Mouse (Mus musculus) T-helper 2 cell (primary cell): Measurements from ENCODE around the gene Lrrc3c.

Source experiments
- in situ Hi-C: fragments of 300-600 bp; cut with MboI, MseI; formaldehyde crosslinking; loops from one replicate; pipeline ENCODE4 v1.15.1; 2025; ENCODE audit warnings: high pct_unique_total_duplicates

Gene Lrrc3c

DNA sequence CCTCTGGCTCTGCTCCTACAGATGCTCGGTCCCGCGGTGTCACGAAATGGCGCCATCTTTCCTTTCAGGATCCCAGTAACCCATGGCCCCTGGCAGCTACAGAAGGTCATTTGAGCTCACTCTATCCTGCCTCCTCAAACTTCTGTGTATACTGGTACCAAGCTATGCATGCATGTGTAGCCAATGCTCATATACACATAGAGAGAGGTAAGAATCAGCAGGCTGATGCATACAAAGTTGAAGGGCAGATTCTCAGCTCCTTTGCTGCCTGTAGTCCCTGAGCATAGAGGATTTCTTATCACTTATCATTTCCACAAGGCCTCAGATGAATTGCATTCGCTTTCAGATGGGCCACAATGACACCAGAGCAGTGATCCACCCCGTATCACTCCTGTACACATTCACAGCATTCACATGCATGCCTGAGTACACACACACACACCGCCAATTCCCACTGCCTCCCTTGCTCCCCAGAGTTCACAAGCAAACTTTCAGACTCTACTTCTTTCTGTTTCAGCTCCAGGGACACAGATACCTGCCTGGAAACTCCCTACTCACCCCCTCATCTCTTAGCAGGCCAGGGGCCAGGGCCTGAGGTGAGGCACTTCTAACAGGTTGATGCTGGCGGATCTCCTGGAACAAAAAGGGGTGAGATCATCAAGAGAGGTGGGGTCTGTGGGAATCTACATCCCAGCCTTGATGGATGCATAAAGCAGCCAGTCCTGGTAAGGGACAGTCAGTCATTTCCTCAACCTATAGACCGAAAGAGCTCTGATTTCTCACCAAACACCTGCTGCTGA, 27.7 kb downstream of the Lrrc3c start, which contains the start of the genes Gm12355 and Gsdma3:
Gene Gm12355 (minus strand): TSS at position 51 of the 800 bp plus-strand sequence.
Gene Gsdma3 (plus strand): TSS at position 750 of the 800 bp plus-strand sequence.
- in situ Hi-C loops: no loop called here

DNA sequence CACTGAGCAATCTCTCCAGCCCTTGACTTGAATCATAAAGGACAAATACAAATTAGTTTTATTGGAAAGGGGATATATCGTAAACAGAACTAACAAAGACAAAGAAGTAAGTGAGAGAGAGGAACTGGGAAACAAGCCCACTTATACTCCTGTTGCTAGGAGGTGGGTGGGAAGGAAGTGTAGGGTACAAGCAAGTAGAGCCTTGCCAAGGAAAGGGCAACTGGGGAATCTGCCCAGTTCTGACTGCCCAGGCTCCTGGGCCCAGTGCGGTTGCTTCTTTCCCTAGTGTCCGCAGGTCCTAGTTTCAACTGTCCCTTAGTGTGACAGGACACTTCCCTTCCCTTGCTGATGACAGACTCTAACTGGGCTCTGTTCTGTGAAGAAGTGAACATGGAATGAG, 30.6 kb downstream of the Lrrc3c start:
- in situ Hi-C loops: no loop called here

DNA sequence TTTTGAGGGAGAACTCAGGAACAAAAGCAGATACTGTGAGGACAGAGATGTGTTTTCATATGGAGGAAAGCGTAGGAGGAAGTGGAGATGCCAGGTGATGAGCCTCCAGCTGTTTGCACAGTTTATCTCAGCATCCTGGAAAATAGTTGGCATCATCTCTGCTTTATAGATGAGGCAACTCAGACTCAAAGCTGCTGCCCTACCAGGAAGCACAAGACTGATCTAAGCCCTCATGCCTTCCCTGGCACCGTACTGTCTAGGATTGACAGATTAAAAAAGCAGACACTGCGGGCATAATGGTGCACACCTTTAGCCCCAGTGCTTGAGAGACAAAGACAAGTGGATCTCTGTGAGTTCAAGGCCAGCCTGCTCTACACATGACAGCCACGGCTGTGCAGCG, 32.6 kb downstream of the Lrrc3c start:
- in situ Hi-C loops: loop anchor here (5.0 to 10.0 kb wide), 3 partner anchors 46 to 73 kb away; partner anchors contain the start of gene Ormdl3

DNA sequence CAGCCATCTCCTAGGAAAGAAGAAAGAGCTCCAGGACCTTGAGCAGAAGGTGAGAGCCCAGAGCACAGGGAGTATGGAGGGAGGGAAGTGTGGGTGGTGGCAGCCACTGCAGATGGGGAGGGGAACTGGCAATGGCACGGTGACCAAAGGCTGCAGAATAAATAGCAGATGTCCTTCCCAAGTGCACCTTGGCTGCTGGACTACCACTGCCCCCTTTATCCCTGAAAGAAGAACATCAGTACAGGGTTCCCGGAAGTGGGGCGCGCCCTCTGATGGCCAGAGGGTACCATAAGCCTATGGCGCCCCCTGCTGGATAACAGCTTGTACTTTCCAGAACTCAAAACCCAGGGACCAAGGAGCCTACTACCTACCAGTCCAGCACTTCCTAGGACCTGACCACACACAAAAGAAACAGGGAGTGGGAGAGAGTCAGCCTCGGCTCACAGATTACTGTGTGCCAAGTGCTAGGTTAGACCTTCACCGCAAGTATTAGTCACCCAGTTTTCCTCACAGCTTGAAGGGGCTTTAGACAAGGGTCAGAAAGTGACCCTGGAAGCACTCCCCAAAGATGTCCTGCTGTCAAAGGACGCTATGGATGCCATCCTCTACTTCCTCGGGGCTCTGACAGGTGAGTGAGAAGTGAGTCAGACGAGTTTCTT, 37.4 kb downstream of the Lrrc3c start:
- in situ Hi-C loops: loop anchor here (5.0 to 10.0 kb wide), 3 partner anchors 37 to 59 kb away; partner anchors contain the start of gene Ormdl3

DNA sequence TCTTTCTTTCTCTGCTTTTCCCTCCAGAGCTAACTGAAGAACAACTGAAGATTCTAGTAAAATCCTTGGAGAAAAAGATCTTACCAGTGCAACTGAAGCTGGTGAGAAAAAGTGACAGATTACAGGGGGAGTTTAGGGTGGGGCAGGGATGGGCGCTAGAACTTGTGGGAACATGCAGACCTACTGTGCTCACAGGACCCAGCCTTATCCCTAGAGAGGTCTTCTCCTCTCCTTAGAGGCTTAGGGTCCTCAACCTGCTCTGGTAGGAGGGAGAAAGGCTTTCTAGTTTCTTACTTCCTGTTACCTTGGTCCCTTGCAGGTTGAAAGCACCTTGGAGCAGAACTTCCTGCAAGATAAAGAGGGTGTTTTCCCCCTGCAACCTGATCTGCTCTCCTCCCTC, 39.4 kb downstream of the Lrrc3c start:
- in situ Hi-C loops: loop anchor here (5.0 to 10.0 kb wide), 3 partner anchors 35 to 57 kb away; partner anchors contain the start of gene Ormdl3

DNA sequence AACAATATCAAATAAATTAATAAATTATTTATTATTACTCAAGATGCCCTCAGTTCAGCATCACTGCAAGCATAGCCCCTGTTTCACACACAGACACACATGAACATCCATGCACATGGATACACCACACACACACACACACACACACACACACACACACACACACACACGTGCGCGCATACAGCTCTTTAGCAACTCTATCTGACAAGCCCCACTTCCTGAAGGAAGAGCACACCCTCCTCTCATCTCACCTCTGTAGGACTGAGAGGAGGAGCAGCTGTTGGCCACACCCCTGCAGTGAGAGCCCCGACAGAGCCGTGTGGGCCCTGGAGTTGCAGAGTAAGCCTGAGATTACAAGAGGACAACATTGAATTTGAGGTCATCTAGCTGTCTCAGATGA, 42.0 kb downstream of the Lrrc3c start:
- in situ Hi-C loops: loop anchor here (5.0 kb wide), 1 partner anchor 33 kb away; no protein-coding TSS in a partner anchor

DNA sequence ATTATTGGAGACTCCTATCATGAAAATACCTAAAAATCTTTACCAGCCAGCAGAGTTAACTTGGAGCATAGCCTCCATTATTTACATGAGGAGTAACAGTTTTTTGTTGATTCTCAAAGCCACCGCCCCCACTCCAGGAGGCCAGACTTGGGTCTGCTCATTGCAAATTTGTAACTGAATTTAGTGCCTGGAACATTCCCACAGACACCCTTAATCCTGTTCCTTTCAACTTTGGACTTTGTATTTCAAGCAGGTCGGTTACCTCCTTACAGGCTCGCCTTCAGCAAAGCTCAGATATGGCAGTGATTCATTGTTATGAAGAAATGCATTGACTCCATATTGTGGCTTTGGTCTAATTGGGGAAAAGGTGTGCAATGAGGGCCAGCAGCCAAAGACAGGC, 46.7 kb downstream of the Lrrc3c start:
- in situ Hi-C loops: loop anchor here (5.0 kb wide), 2 partner anchors 37 to 522 kb away; no protein-coding TSS in a partner anchor

DNA sequence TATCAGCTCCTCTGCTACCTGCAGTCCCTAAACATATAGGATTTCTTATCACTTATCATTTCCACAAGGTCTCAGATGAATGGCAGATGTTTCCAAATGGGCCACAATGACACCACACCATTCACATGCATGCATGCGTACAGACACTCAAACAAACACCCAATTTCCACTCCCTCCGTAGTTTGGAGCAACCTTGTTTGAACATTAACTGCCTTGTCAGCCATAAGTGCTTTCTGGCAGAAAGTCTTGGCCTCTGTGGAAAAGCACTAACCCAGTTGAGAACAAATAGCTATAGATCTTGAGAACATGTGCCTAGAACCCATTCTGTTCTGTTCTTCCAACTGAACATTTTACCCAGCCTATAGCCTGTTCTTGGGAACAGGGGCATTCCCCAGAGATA, 47.9 kb downstream of the Lrrc3c start:
- in situ Hi-C loops: loop anchor here (5.0 kb wide), 1 partner anchor 524 kb away; no protein-coding TSS in a partner anchor

DNA sequence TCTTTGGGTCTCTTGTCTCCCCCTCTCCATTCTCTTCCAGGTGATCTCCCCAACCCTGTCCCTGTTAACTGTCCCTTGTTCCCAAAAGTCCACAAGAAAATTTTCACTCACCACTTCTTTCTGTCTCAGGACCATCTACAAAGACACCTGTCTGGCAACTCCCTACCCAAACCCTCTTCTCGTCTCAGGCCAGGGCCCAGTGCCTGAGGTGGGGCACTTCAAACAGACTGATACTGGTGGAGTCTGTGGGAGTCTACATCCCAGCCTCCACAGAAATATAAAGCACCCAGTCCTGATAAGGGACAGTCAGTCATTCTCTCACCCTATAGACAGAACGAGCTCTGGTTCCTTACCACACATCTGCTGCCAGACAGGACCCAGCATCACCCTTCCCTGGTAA, 48.4 kb downstream of the Lrrc3c start, which contains the start of gene Gsdma2:
Gene Gsdma2 (plus strand): TSS at position 301 of the 400 bp plus-strand sequence.
- in situ Hi-C loops: loop anchor here (5.0 kb wide), 1 partner anchor 524 kb away; no protein-coding TSS in a partner anchor
